Mouse (Mus musculus) neural tube, embryonic 10.5 days (tissue): Measurements from ENCODE around the gene Nbea.

ENCODE experiments used
- DNase-seq: peaks from one replicate; pipeline ENCODE4 v3.0.0-alpha.2; 2017; ENCODE audit warnings: low spot score; ENCODE audit errors: extremely low spot score

Nbea gene

DNA sequence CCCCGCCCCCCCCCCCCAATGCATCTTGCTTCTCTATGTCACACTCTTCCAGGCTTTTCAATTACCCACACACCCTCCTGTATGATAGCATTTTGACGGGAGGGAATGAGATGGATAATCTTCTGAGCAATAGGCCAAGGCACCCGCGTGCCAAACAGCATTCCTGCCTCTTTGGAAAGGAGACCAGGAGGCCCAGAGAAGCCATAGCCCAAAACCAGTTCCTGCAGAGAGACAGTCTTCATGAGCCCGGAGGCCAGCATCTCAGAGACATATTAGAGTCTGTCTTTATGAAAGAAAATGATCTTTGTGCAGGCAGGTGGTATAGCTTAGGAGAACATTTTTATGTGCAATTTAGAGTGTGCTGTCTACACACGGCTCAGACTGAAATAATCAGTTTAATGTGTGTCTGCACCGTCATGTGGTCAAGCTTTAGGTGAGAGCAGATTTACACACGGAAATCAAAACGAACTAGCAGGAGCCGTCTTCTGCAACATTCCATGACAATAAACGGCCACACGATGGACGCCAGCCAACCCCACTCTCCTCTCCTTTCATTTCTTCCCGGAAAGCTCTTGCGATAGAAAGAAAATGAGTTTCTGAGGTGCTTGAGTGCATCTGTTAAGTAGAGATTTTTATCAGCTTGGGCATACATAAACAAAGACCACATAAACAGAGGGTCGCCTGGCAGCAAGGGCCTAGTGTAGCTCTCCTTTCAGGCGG lies 584.0 kb downstream of the Nbea start:
- no peak for DNase-seq

DNA sequence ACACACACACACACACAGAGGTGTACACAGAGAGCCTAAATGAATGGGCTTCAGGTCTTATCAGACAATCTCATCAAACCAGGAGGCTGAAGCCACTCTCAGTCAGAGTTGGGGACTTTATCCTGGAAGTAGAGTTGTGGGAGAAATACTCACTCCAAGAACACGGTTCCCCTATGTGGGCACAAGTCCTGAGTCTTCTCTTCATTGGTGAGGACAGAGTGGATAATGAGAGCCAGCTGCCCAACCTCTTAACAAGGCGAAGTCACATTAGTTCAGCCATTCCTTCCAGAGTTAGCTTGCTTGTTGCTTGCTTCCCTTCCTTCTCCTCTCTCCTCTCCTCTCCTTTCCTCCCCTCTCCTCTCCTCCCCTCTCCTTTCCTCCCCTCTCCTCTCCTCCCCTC lies 584.8 kb downstream of the Nbea start:
- DNase-seq: no peak

DNA sequence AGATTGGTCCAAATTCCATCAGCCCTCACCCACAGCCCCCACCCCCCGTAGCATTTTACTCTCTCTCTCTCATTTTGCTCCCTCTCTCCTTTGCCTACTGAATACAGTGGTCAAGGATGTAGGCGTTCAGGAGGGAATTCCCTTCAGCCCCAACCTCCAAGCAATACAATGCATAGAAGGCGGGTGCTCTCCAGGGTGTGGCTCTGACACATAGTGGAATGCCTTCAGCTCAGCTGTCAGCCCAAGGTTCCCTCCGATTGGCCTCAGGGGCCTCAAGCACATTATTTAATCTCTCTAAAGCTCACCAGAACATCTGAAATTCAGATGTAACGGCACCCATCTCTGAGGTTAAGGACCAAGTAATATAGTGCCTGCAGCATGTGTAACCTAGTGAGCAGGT lies 590.2 kb downstream of the Nbea start:
- no peak for DNase-seq

DNA sequence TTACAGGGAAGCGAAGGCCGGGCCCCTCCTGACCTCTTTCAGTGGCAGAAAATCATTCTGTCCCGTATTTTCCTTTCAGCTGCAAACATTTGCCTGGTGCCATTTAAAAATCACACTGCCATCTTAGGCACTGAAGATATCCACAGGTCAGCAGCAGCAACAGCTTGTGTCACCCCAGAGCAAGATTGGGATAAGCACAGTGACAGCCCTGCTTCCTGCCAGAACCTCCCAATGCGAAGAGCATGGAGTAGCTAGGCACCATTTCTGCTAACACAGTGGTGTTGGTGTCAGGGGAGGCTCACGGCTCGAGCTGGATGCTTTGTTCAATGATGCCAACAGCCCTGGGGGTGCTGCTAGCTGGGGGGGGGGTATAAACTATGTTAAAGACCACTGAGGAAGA lies 592.8 kb downstream of the Nbea start:
- no peak for DNase-seq

DNA sequence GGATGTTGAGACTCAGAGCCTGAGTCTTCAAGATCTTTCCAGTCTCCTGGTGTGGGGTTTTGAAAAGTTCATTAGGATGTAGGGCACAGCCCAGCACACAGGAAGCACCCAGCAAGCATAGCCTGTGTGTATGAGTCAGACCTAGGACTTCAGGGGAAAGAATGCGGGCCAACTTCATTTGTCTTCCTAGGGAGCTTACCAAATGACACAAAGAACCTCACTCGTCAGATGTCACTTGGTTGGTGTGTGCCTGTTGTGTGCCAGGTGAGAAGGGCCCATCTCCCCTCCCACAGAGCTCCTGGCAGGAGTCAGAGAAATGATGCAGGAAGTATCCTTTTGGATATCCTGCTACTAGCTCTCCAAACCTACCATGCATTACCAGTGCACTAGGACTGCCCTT lies 593.2 kb downstream of the Nbea start:
- no peak for DNase-seq

DNA sequence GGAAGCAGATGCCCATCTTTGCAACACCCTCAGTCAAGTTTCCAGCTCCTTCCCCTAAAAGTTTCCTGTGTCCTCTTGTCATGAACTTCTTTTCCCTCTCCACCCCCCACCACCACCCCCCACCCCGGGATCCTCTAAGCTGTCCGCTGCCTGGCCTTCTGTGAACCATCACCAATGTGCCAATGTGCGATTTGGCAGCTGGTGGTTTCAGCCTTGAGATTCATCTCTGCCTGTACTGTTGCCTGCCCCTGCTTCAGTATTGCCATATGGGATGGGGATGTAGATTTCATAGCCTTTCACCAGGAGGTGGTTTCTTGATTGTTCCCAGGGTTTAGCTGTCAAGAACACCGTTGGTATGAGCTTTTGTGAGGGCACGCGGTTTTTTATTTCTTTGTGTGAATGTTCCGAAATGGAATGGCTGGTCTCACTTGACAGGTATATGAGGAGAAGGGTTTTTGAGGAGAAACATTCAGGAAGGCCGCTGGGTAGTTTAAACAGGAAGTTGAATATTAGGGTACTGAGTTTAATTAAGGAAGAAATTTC lies 594.0 kb downstream of the Nbea start:
- DNase-seq: no peak

DNA sequence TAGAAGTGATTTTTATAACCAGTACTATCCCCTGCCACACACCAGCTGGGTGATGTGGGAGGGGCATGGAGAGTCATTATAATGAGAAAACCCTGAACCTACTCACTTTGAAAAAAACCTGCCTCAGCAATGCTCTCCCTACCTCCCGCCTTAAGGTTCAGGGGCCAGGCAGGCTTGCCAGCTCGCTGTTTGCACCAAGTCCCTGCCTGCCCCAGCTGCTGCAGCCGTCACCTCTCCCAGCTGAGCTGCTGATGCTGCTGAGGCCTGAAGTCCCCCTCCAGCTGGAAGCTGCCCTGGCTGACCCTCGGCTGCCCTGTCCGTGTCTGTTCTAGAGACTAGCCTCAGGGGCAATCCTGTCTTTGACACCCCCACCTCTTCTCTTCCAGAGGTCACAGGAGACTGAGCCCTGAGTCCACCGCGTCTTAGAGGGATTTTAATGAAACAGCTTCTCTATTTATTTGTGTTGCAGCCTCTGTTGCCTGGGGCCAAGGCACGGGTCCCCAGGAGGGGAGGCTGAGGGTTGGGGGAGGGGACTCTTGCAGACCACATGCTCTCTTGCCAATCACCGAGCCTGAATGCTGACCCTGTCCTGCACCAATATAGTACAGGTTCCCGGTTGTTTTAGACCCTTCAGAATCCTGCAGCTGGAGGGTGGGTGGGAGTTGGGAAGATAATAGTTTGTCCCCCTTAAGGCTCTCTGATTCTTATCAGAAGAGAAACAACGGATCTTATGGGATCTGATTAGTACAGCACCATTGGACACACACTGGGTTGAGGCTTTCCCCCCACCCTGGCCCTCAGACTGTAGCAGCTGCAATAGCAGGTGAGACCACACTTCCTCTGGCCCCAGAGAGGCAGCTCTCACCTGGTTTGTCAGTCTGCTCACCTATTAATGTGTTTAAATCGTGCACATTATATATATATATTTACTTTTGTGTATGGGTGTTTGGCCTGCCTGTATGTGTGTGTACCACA lies 595.2 kb downstream of the Nbea start:
- DNase-seq: peak; percentile 75

DNA sequence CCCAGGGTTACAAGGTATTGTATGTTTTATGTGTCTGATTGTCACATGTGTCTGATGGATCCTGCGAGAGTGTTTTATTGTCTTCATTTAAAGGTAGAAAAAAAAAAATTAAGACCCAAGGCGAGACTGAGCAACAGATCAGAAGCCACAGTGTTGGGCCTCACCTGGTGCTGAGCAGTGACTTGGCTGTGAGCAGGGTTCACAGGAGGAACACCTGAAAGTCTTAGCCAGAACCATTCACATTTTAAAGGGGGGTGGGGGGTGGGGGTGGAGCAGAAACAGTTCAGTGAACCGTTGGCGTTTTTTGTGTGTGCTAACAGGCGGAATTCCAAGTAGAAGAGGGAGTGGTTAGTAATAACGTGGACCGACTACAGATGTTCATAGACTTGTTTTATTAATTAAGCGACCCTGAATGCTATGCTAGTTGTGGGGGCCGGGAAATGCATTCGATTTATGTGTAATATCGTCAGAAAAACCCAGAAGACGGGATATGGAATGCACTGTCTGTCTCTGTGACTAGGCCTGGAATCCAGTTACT lies 596.0 kb downstream of the Nbea start:
- DNase-seq: no peak
